Comparison of ENCODE assay signal across 29 mouse cellular contexts in genomic region chr6:127635462-127636189, GRCm38 (mm10).
DNase-seq lines count a peak whose midpoint lies in the region; ATAC-seq and TF ChIP-seq lines count a peak whose summit lies in the region.
"Had no signal": no experiment of that assay in that cellular context is flagged by ENCODE, and none has a peak within 500 bp of the region (broad histone marks: within the 10 kb centered on the region; RNA-seq: fewer than 3 reads in every experiment).

No protein-coding gene starts in this region.

- peak; percentile 13 for DNase-seq in lung, postnatal 0 days (ENCODE audit: low spot score)
- no peak for DNase-seq in lung, postnatal 10 days
- peak; percentile 9 for DNase-seq in Muller cell, postnatal 12 days (ENCODE audit: inconsistent ontology term)
- no peak for DNase-seq in urinary bladder, postnatal 4 days (ENCODE audit: low spot score in 2 of 2)
- no peak for DNase-seq in cerebellum, adult 8-10 months
- DNase-seq in right cerebral cortex, adult 18-20 months, result no peak
- DNase-seq: adrenal gland, adult 8-10 months; cerebellum, postnatal 10 days; gastrocnemius, adult 2 months; heart, adult 2 months; heart, postnatal 4 days; kidney, adult 18-20 months; kidney, postnatal 25 days; right cerebral cortex, postnatal 14 days had no signal

- H3K36me3 ChIP-seq in lung, postnatal 0 days (ENCODE audit: insufficient read depth, low read length), result no peaks in the 10 kb centered on the region
- no peaks in the 10 kb centered on the region for H3K36me3 ChIP-seq in hindbrain, embryonic 13.5 days
- no peaks in the 10 kb centered on the region for H3K36me3 ChIP-seq in neural tube, embryonic 14.5 days (ENCODE audit: control insufficient read depth, insufficient read depth, low read length)
- H3K36me3 ChIP-seq: embryonic facial prominence, embryonic 13.5 days; forebrain, embryonic 10.5 days; heart, embryonic 12.5 days; kidney, embryonic 15.5 days; limb, embryonic 12.5 days; liver, embryonic 15.5 days; neural tube, embryonic 12.5 days; stomach, embryonic 15.5 days had no signal

- no peaks in the 10 kb centered on the region for H3K4me1 ChIP-seq in lung, postnatal 0 days (ENCODE audit: insufficient read depth, low read depth, low read length)
- peaks cover 10% of the 10 kb centered on the region for H3K4me1 ChIP-seq in hindbrain, embryonic 13.5 days (replicated peaks)
- no peaks in the 10 kb centered on the region for H3K4me1 ChIP-seq in neural tube, embryonic 14.5 days (ENCODE audit: control insufficient read depth, insufficient read depth, low read length)
- H3K4me1 ChIP-seq: embryonic facial prominence, embryonic 13.5 days; kidney, embryonic 15.5 days; liver, embryonic 15.5 days; lung, embryonic 15.5 days; stomach, embryonic 15.5 days had no signal

- H3K27ac ChIP-seq in lung, postnatal 0 days (ENCODE audit: low read length), result no peak overlapping the region
- H3K27ac ChIP-seq in hindbrain, embryonic 13.5 days, result no peak overlapping the region
- H3K27ac ChIP-seq in neural tube, embryonic 14.5 days (ENCODE audit: low read depth, low read length), result no peak overlapping the region
- H3K27ac ChIP-seq: embryonic facial prominence, embryonic 13.5 days; forebrain, embryonic 10.5 days; gastrocnemius, adult 2 months; heart, adult 2 months; kidney, embryonic 15.5 days; layer of hippocampus, adult 2 months; left cerebral cortex, adult 2 months; limb, embryonic 12.5 days; liver, embryonic 15.5 days; lung, embryonic 15.5 days; macrophage; neural tube, embryonic 12.5 days; stomach, embryonic 15.5 days had no signal

- no peak overlapping the region for H3K9ac ChIP-seq in lung, postnatal 0 days (replicated peaks; ENCODE audit: low read depth)
- H3K9ac ChIP-seq in hindbrain, embryonic 13.5 days, result no peak overlapping the region
- H3K9ac ChIP-seq in neural tube, embryonic 14.5 days (replicated peaks; ENCODE audit: low read depth, low read length), result no peak overlapping the region
- H3K9ac ChIP-seq: embryonic facial prominence, embryonic 13.5 days; heart, embryonic 12.5 days; kidney, embryonic 15.5 days; limb, embryonic 12.5 days; liver, embryonic 15.5 days; lung, embryonic 15.5 days; neural tube, embryonic 12.5 days; stomach, embryonic 15.5 days had no signal

- H3K4me3 ChIP-seq in lung, postnatal 0 days (ENCODE audit: low read depth, low read length), result no peak overlapping the region
- no peak overlapping the region for H3K4me3 ChIP-seq in hindbrain, embryonic 13.5 days
- no peak overlapping the region for H3K4me3 ChIP-seq in neural tube, embryonic 14.5 days (ENCODE audit: low read depth, low read length)
- H3K4me3 ChIP-seq: embryonic facial prominence, embryonic 13.5 days; forebrain, embryonic 10.5 days; gastrocnemius, adult 2 months; heart, adult 2 months; heart, embryonic 12.5 days; kidney, embryonic 15.5 days; layer of hippocampus, adult 2 months; left cerebral cortex, adult 2 months; limb, embryonic 12.5 days; liver, embryonic 15.5 days; lung, embryonic 15.5 days; neural tube, embryonic 12.5 days; stomach, embryonic 15.5 days had no signal

- no peaks in the 10 kb centered on the region for H3K9me3 ChIP-seq in lung, postnatal 0 days (ENCODE audit: low read length)
- no peaks in the 10 kb centered on the region for H3K9me3 ChIP-seq in hindbrain, embryonic 13.5 days
- no peaks in the 10 kb centered on the region for H3K9me3 ChIP-seq in neural tube, embryonic 14.5 days (ENCODE audit: control insufficient read depth, low read length)
- H3K9me3 ChIP-seq: embryonic facial prominence, embryonic 13.5 days; forebrain, embryonic 10.5 days; heart, embryonic 12.5 days; kidney, embryonic 15.5 days; limb, embryonic 12.5 days; liver, embryonic 15.5 days; lung, embryonic 15.5 days; neural tube, embryonic 12.5 days; stomach, embryonic 15.5 days had no signal

- H3K27me3 ChIP-seq in lung, postnatal 0 days (replicated peaks; ENCODE audit: insufficient read depth, low read length), result no peaks in the 10 kb centered on the region
- no peaks in the 10 kb centered on the region for H3K27me3 ChIP-seq in hindbrain, embryonic 13.5 days
- H3K27me3 ChIP-seq in neural tube, embryonic 14.5 days (ENCODE audit: control insufficient read depth, insufficient read depth, low read length), result no peaks in the 10 kb centered on the region
- H3K27me3 ChIP-seq: embryonic facial prominence, embryonic 13.5 days; kidney, embryonic 15.5 days; limb, embryonic 12.5 days; liver, embryonic 15.5 days; lung, embryonic 15.5 days; neural tube, embryonic 12.5 days; stomach, embryonic 15.5 days had no signal

- no peak overlapping the region for H3K4me2 ChIP-seq in lung, postnatal 0 days (replicated peaks; ENCODE audit: low read depth, low read length)
- no peak overlapping the region for H3K4me2 ChIP-seq in hindbrain, embryonic 13.5 days
- no peak overlapping the region for H3K4me2 ChIP-seq in neural tube, embryonic 14.5 days (ENCODE audit: low read depth, low read length)
- H3K4me2 ChIP-seq: embryonic facial prominence, embryonic 13.5 days; heart, embryonic 12.5 days; kidney, embryonic 15.5 days; limb, embryonic 12.5 days; liver, embryonic 15.5 days; lung, embryonic 15.5 days; neural tube, embryonic 12.5 days; stomach, embryonic 15.5 days had no signal

- TF ChIP-seq EP300 in lung, postnatal 0 days (IDR thresholded peaks at IDR 0.05), result no peak

- 73% methylated on average over 9 of the region's 9 CpGs for WGBS in lung, postnatal 0 days
- 45% methylated on average over 9 of the region's 9 CpGs for WGBS in hindbrain, embryonic 13.5 days
- 30% methylated on average over 9 of the region's 9 CpGs for WGBS in neural tube, embryonic 14.5 days

- ATAC-seq in lung, postnatal 0 days, result no peak
- ATAC-seq in hindbrain, embryonic 13.5 days (ENCODE audit: low FRiP score), result peak; percentile 47; the same call in 1 of the 2 replicates
- peak; percentile 55; the same call in 1 of the 2 replicates for ATAC-seq in neural tube, embryonic 14.5 days (ENCODE audit: low read depth)
- ATAC-seq: midbrain, embryonic 16.5 days had no signal

- no peak for TF ChIP-seq CTCF in lung, postnatal 0 days (IDR thresholded peaks at IDR 0.05)

Comparison
In these comparisons a context has a peak if more than half of its experiments do, and no peak if none do; other contexts are left out.
1. DNase-seq: peak in lung, postnatal 0 days (single experiment) and Muller cell, postnatal 12 days (single experiment); none in lung, postnatal 10 days (single experiment), urinary bladder, postnatal 4 days (0 of 2), cerebellum, adult 8-10 months (single experiment) and right cerebral cortex, adult 18-20 months (single experiment).